Mouse (Mus musculus) c-Kit-positive CD71-positive TER-119-negative erythroid progenitor cells, embryonic 14.5 days (primary cell): Measurements from ENCODE around the gene Ccdc170.
A peak's percentile ranks its signal among the peaks of the same experiment; 100 is the strongest.

Experiments
- DNase-seq: peaks from one replicate; pipeline ENCODE4 v3.0.0-alpha.2; 2013; ENCODE audit warnings: low read depth

Ccdc170 gene

DNA sequence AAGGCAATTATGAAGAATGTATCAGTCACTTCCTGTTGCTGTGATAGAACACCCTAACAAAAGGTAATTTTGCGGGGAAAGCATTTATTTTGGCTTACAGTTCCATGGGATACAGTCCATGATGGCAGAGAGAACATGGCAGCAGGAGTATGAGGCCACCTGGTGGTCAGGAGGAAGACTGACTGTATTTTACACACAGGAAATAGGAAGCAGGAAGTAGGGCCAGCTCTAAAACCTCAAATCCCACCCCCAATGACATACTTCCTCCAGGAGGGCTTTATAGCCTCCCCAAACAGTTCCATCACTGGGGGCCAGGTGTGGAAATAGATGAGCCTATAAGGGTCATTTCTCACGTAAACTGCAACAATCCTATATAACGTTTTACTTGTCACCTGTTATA, 39.8 kb downstream of the Ccdc170 start:
- DNase-seq = no peak

DNA sequence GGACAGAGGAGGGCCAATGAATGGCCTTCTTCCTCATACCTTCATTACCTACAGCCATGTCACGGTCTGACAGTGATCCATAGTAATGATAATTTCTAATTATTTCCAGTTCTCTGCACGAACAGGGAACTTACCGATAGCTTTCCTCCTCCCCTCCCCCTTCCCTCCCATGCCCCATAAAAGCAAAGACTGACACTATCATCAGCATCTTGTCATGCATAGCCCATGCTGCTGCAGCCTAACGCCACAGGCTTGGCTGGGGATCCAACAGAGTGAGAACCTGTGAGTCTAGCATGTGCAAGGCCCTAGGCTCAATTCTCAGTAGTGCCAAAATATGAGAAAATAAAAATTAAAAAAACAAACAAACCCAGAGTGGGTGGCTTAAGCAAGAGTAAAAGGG, 40.8 kb downstream of the Ccdc170 start:
- DNase-seq = no peak

DNA sequence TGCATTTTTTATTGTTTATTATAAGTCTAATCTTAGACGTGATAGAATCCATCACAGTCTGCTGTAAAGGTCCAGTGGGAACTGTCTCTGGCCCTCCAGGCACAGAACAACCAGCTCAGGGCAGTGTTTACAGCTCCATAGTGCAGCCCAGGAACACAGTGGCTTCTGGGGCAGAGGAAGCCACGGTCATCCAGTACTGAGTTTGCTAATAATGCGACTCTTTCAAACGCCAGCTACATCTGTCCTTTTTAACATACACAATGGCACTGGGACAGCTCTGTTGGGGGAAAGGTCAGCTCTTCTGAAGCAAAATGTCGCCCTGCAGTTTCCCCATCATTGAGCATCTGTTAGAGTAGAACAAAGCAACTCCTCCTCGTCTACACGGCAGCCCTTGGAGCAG, 45.7 kb downstream of the Ccdc170 start:
- DNase-seq = no peak

DNA sequence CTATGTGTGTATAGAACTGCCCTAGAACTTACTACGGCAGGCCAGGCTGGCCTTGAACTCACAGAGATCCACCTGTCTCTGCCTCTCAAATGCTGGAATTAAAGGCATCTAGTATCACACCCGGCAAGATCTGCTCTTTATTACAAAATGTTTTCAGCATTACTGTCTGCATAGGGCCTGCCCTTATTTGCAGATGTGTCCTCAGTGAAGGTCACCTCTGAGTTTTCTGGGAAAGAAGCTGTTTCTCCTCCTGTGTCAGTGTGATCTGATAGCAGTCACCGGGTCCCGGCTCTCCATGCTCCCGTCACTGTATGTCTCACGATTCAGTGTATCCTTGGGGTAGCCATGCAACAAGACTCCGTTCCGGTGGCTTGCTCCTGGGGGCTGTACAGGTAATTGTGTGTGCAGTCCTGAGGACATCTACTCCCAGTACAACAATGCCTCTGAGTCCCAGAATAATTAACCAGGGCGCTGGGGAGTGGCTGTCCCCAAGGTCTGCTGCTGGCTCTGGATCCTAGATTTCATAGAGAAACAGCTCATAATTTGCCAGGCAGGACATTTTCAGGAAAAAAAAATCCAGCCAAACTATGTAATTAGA, 48.4 kb downstream of the Ccdc170 start:
- DNase-seq = no peak

DNA sequence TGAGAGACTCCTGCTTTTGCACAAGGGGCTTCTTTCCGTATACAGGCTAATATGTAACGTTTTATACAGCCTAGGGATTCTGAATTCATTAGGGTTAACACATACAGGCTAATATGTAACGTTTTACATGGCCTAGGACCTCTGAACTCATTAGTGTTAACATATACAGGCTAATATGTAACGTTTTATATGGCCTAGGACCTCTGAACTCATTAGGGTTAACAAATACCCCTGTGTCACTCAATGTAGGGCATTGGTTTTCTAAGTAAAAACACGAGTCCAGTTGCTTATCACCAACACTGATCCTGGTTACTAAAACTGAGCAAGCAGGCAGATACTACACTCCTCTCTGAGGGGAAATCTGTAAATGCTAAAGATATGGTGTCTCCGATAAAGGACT, 49.6 kb downstream of the Ccdc170 start:
- no peak for DNase-seq

DNA sequence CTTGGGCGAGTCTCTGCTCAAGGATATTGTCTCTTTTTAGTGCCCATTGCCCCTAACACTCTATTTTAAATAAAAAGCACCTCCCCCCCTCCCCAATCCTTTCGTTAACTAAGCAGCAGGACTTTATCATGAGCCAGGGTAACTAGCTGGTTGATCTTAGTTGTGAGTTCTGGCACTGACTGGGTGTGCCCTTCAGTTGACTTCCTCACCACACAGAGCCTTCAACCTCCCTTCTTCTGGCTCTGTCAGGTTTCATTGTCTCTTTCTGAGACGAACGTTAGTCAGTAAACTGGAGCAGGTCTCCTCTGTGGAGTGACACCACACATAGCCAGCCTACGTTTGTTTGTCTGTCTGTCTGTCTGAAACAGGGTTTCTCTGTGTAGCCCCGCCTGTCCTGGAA, 50.4 kb downstream of the Ccdc170 start:
- no peak for DNase-seq

DNA sequence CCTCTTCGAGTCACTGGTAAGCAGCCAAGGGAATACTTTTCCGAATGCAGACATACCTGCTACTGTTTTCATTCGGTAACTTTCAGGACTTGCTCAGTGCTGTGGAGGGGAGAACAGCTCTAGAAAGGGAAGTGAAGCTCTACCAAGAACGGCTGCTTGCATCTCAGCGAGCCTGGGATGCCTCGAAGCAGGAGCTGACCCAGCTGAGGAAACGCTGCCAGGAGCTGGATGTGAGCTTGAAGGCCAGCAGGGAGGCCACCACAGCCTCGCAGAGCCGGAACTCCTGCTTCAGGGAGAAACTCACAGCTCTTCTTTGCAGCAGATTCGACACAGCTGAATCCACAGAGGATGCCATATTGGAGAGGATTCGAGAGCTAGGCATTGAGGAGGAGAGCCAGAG, 51.6 kb downstream of the Ccdc170 start:
- no peak for DNase-seq

DNA sequence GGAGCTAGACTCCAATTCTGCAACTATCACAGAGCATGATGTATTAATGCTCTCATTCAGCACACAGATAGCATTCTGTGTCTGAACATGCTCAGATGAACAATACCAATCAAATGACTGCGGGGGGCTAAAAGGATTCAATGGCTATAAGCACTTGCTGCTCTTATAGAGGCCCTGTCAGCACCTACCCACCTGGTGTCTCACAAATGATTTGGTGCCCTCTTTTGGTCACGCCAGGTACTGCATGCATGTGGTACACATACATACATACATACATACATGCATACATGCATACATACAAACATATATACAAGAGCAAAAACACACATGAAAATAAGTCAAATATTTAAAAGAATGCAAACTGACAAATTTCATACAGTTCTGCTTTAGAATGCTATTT, 63.2 kb downstream of the Ccdc170 start:
- peak; percentile 40 for DNase-seq

DNA sequence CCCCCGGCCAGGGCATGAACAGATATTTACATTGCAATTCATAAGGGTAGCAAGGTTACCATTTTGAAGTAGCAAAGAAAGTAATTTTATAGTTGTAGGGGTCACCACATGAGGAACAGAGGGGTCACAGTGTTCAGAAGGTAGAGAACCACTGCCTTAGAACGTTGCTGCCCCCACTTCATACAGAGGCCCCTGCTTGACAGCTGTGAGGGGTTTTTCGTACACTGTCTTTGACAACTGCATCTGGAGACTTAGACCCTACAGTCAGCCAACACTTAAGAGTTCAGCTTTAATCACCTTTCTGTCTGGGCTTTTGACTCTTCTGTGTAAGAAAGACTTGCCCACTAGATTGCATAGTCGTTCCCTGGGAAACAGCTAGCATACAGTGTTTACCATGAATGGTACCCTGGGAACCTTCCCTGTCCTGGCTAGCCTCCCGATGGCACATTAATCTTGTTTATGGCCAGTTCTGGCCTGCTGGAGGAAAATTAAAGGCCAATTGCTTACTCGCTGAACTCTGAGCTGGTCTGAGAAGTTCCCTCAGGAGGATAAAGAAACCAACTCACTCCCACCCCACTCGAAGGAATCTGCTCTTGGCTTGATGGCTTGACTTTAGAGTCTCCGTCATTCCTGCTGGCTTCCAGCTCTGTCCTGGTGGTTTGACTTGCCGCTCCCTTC, 71.3 kb downstream of the Ccdc170 start:
- no peak for DNase-seq

DNA sequence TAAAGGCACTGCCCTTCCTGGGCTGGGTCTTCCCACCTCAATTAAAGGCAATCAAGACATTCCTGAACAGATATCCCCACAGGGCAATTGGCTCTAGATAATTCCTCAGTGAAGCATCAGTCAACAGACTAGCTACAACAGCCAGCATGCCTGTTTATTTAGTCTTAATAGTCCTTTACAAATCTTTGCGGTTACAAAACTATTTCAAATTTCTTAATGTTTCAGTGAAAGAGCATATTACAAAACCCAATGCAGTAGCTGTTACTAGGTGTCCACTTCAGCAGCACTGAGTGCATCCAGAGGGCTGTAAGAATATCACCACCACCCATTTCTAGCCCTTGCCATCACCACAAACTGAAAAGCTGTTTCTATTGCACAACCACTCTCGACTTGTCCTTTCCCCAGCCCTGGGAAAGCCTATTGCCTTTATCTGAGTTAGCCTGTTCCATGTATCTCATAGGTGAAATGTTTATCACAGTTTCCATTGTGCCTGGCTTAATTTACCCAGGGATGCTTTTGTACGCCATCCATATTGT, 74.6 kb downstream of the Ccdc170 start:
- no peak for DNase-seq

DNA sequence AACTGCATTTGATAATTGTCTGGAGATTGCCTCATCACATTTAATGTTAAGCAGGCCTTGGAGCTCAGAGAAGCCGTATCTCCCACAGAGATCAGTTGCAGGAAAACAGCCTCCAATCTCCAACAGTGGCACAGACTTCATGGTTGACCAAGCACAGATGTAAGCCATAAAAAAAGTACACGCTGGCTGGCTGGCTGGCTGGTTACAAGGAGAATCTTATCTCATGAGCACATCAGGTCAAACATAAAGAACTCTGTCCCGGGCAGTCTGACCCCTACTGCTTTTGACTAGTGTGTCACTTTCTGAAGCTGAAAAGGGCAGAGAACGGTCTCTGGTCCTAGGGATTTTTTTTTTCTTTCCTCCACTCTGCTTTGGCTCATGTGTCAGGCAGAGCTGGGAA, 76.8 kb downstream of the Ccdc170 start:
- no peak for DNase-seq

DNA sequence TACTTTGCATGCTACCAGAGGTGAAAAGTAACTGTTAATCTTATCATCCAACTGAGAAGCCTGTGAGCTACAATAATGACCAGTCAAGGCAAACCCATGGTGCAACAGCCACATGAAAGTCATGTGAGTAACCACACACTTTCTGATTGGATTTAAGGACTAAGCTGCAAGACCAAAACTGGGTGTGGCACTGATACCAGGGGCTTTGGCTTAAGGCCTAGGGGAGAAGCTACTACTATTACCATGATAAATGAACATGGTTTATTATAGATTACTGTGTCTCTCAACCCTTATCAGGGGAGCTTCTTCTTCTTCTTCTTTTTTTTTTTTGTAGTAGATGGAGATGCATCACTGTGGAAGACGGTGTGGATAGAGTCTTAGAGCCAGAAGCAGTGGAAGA, 82.8 kb downstream of the Ccdc170 start:
- DNase-seq = no peak

DNA sequence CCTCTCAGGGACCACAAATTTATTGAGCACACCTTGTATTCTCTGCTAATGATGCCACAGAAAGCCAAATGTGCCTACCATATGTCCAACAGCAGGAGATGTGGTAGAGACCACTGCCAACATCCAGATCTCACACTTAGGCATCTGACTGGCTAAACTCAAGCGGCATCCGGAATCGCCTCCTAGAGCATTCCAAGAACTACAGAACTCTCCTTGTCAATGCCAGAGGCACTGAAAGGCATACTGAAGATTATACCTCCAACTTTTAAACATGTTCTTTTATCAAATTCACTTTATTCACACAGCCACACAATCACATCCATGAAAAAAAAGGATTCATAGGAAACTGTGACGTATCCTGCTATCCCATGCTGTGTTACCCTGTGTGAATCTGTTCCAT, 88.5 kb downstream of the Ccdc170 start:
- DNase-seq = no peak

DNA sequence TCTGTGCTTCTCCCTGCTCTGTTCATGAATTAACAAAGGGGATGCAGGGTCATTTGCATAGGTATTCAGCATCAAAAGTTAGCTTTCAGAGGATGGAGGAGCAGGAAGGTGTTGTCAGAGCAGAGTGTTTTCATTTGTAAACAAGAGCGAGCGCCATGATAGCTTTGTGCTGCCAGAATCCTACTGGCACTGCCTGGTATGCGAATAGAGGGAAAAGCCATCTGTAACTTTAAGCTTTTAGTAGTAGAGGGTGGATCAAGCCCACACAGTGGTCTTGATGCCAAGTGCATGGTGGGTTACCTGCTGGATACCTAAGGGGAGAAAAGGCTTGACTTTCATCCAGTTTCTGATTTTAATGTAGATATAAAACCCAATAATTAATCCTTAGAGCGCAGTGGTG, 89.0 kb downstream of the Ccdc170 start:
- DNase-seq = no peak

DNA sequence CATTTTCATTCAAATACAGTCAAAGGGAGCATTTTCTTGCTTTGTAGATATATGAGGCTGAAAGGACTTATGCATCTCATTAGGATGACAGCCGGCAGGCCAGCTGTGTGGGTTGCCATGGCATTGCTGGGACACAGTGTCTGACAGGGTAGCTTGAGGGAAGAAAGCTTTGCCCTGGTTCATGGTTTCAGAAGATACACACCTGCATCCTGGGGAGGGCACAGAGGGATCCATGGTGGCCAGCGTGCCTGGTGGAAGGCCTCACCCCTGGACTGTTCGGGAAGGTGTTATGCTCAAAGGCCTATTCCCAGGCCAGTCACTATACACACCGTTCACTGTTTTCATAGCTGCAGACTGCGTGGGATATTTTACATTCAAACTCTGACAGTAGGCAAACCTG, 99.6 kb downstream of the Ccdc170 start:
- no peak for DNase-seq

DNA sequence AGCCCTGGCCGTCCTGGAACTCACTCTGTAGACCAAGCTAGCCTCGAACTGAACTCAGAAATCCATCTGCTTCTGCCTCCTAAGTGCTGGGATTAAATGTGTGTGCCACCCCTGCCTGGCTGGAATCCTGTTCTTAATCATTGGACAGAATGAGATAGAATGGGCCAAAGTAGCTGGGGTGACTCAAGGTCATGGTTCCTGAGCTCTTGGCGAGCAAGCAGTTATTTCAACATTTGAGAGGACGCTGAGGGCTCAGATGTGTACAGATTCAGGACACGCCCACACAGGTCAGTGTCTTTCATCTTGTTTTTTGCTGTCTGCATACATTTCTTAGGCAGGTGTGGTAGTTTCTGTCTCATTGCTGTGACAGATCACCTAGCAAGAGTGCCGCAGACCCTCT, 104.4 kb downstream of the Ccdc170 start:
- no peak for DNase-seq

DNA sequence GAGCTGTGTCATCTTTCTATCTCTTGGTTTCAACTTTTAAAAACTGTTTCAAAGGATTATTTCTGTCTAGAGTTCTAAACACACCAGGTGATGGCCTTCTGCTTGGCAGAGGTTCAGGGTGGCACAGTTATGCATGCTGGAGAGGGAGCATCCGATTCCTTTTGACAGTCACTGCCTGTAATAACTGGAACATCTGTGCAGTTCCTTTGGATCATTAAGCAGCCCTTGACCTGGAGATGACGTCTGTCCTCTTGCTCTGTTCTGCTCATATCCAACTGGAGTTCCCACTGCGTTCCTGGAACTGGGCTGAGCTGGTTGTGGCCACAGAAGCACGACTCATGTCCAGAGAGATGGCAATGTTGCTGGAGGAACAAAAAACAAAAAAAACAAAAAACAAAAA, 107.3 kb downstream of the Ccdc170 start:
- no peak for DNase-seq

DNA sequence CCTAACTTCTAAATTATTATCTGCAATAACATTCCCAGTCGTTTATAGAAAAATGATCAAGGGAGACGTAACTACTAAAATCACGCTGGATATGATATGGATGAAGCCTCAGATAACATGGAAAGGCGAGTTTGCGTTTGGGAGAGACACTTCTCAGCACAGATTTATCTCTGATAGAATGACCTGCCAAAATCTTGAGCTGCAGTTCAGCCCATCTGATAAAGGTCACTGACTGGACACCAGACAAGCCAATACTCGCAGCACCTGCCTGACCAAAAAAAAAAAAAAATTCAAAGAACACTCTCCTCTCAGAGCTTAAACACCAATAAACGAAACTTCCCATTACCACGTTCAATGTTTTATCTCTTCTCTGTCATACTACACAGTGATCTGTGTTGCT, 108.7 kb downstream of the Ccdc170 start:
- DNase-seq = no peak

DNA sequence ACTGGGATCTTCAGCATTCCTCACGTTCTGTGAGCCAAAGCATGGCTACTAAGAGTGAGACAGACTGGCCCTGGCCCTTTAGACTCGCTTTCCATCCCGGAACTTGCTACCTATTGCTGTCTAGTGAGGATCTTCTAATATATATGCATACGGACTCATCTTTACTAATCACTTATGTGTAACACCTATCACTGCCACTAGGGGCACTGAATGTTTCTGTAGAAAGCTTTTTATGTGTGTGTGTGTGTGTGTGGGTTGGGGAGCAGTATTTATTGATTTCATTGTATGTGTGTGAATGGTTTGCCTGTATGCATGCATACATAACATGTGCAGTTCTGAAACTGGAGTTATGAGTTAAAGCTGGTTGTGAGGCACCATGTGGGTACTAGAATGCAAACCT, 111.5 kb downstream of the Ccdc170 start:
- DNase-seq = no peak

DNA sequence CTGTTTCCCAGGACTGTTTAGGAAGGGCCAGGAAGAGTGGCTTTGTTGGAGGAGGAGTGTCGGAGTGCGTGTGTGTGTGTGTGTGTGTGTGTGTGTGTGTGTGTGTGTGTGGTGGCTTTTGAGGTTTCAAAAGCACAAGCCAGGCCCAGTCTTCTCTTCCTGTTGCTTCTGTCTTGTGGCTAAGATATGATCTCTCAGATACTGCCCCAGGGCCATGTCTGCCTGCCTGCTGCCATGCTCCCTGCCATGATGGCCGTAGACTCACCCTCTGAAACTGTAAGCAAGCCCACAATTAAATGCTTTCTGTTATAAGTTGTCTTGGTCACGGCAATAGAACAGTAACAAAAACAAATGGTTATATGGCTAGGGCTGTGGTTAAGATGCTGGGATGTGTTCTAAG, 114.9 kb downstream of the Ccdc170 start:
- DNase-seq = no peak

DNA sequence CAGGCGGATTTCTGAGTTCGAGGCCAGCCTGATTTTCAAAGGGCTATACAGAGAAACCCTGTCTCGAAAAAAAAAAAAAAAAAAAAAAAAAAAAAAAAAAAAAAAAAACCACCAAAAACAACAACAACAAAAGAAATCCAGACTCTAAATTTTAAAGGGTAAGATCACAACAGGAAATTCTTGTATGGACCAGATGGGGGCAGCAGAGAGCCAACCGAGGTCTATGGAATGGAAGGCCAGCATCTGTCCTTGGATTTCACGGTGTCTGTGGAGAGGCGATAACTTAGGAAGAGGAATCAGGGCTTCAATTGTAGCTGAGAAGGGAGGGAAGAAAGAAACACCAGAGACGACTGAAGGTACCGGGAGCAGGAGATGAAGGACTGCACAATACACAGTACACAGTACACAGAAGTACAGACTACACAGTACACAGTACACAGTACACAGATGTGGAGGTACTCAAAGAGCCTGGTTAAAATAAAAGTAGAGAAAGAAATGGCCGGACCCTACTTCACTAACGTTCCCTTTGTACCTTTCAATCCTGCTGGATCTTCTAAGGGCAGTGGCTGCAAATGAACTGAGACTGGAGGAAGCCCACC, 116.0 kb downstream of the Ccdc170 start:
- DNase-seq = peak; percentile 15

DNA sequence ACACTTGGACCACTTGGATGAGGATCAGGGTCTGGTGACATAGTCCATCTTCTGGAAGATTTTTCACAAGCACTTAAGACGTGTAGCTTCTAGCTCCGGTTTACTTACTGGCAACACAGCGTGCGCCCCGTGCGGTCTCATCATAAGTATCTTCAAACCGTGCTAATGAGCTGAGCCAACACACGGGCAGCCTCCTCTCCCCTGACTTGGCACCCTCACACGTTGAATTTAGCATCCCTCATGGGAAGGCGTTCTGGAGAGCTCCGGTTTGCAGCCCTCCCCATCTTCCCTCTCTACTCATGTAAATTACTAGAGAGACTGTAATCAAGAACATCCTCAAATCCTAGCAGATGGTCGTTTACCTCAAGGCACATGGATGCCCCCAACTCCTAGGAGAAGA, 116.6 kb downstream of the Ccdc170 start:
- DNase-seq = no peak

DNA sequence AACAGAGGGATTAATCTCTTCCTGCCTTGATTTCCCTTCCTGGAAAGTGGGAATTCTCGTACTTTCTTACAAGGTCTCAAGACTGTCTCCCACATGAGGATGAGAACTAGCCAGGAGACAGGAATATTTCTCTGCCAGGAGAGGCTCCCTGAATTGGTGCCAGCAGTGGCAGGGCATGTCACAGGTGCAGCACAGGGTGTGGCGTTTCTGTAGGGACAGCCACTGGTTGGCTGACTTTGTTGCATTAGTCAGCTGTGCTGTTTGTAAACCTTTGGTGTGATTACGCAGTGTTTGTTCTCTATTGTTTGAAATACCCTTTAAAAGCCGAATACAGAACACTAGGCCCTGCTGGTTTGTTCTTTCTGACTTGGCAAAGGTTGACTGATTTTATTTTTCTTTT, 117.3 kb downstream of the Ccdc170 start:
- no peak for DNase-seq
